Mouse (Mus musculus) C2C12 (cell line): ENCODE measurements around the gene Rps28. TPM values are rescaled to one million over a fixed set of nuclear protein-coding genes. Genes with fewer than 3 reads are reported as not detected.
A peak's percentile ranks its signal among the peaks of the same experiment; 100 is the strongest.

Experiments
- H3K27me3 ChIP-seq: one replicate; pipeline ENCODE4 v1.6.1; 2011; ENCODE audit not compliant: control insufficient read depth, insufficient read depth, insufficient read length
- H3K36me3 ChIP-seq: one replicate; pipeline ENCODE4 v1.6.1; 2011; ENCODE audit not compliant: control insufficient read depth, insufficient read depth
- H3K4me3 ChIP-seq: one replicate; pipeline ENCODE4 v1.5.1; 2011; ENCODE audit warnings: mild to moderate bottlenecking, control low read depth; ENCODE audit not compliant: poor library complexity, insufficient read depth, severe bottlenecking
- H3K79me2 ChIP-seq: one replicate; pipeline ENCODE4 v1.6.1; 2011; ENCODE audit not compliant: control insufficient read depth, insufficient read depth
- H3K79me3 ChIP-seq: one replicate; pipeline ENCODE4 v1.6.1; 2011; ENCODE audit warnings: low read depth, control low read depth
- H3ac ChIP-seq: one replicate; pipeline ENCODE3; 2011; ENCODE audit warnings: low read depth; ENCODE audit not compliant: control insufficient read depth, insufficient read length
- CEBPB ChIP-seq: IDR thresholded peaks from one replicate; pipeline ENCODE4 v1.6.1; 2011; ENCODE audit warnings: low read depth, mild to moderate bottlenecking, control low read depth, moderate library complexity
- CTCF ChIP-seq: IDR thresholded peaks from one replicate; pipeline ENCODE4 v1.5.1; 2011; ENCODE audit not compliant: control insufficient read depth, insufficient read depth, insufficient read length
- FOSL1 ChIP-seq: IDR thresholded peaks from one replicate; pipeline ENCODE4 v1.8.0; 2011; ENCODE audit warnings: mild to moderate bottlenecking, low read length; ENCODE audit not compliant: poor library complexity, insufficient read depth, severe bottlenecking
- MAX ChIP-seq: IDR thresholded peaks from one replicate; pipeline ENCODE4 v1.6.1; 2011; ENCODE audit warnings: mild to moderate bottlenecking, control low read depth
- MYOD1 ChIP-seq: IDR thresholded peaks from one replicate; pipeline ENCODE4 v1.6.1; 2011; ENCODE audit warnings: low read depth; ENCODE audit not compliant: control insufficient read depth, insufficient read length
- MYOG ChIP-seq: IDR thresholded peaks from one replicate; pipeline ENCODE4 v1.6.1; 2011; ENCODE audit not compliant: control insufficient read depth, insufficient read length; ENCODE audit errors: extremely low read depth
- USF1 ChIP-seq: IDR thresholded peaks from one replicate; pipeline ENCODE4 v1.6.1; 2011; ENCODE audit warnings: low read depth, mild to moderate bottlenecking, control low read depth, moderate library complexity
- polyA plus RNA-seq: library from polyadenylated mRNA; unstranded; fragments of >200 nt; fragmentation: generic; extraction: Trizol; gene quantifications from one replicate; pipeline ENCODE4 v1.2.1, GENCODE M21; 2012; ENCODE audit warnings: missing spikeins

The Rps28 gene
- polyA plus RNA-seq, 1 experiment = 8,619 TPM

DNA sequence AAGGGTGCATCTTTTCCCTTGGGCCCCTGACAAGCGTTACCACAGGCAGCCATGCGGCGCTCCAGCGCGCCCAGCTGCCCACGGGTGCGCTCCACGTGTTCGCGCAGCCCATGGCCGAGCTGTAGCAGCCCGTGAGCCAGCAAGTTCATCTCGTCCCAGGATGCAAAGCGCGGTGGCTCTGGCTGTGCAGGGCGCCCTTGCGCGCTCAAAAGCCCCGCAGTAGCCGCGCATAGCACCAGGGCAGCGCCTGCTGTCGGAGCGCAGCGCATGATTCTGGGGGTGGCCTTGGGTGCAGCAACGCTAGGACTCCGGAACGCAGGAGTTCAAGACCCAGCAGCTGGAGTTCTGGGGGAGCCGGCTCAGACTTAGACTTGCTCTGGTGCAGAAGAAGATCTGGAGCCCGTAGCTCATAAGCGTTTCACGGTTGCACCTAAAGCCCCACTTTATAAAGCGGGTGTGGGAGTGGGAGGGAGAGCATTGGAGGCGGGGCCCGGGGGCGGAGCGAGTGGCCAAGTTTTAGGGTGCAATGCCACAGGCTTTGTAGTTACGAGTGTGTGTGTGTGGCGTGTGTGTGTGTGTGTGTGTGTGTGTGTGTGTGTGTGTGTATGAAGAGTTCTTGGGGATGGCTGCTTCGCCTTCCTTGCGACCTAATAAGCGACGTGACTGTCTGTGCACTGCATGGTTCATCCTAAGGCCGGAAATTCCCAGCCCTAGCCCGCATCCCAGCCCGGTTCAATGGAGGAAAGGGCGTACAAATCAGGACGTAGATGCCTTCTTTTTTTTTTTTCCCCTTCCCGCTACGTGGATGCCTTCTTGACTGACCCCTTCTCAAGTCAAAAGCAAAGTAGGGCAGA lies 43.0 kb downstream of the Rps28 start, which contains the start of gene Angptl4:
Gene Angptl4, minus strand, starts transcription at position 707 of the 854 bp plus-strand sequence.
- TF ChIP-seq MYOG = no peak
- peak; percentile 95 for TF ChIP-seq MAX
- TF ChIP-seq MYOD1 = no peak
- TF ChIP-seq USF1 = peak; percentile 32
- Histone ChIP-seq H3K79me3 (peaks cover 15% of the 10 kb centered on the region), H3K36me3 (peaks cover 26% of the 10 kb centered on the region), H3K79me2 (peaks cover 51% of the 10 kb centered on the region), H3K27me3 (no peaks in the 10 kb centered on the region), H3ac (peak within 1 kb of the TSS; percentile 48), H3K4me3 (peak within 1 kb of the TSS; percentile 51)

DNA sequence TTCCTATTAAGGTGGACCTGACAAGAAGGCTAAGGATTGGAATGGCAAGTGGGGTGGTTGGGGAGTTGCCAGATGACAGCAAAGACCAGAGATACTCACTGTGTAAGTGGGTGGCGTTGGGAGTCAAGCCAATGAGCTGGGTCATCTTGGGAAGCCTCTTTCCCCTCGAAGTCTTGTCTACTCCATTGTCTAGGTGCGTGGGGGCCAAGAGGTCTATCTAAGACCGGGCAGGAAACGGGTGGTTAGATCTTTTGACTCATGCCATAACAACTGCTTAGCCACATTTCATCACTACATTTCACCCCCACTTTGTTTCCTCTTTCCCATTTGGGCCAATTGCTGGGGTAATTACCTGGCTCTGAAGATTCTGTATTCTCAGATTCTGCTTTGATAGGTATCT lies 43.9 kb downstream of the Rps28 start:
- peak overlapping the region; percentile 51 for H3K4me3 ChIP-seq
- H3K27me3 ChIP-seq = no peaks in the 10 kb centered on the region
- no peak overlapping the region for H3ac ChIP-seq
- peaks cover 15% of the 10 kb centered on the region for H3K79me3 ChIP-seq
- TF ChIP-seq MYOD1 (peak; percentile 65), CEBPB (peak; percentile 50), MAX (no peak), USF1 (no peak), MYOG (no peak), FOSL1 (no peak), CTCF (no peak)
- H3K36me3 ChIP-seq = peaks cover 35% of the 10 kb centered on the region
- H3K79me2 ChIP-seq = peaks cover 51% of the 10 kb centered on the region

DNA sequence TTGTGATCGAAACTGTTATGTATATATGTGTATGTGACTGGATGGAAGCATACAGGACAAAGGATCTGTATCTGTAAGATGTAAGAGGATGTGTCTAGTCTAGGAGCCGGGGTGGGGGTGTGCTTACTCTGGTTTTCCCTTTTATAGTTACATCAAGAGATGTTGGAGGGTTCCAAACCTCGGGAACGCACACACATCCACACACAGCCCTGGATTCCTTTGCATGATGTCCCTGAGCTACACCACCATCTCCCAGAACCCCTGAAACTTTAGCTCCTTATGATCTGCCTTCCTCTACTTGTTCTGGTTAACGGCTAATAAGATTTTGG lies 44.4 kb downstream of the Rps28 start:
- Histone ChIP-seq H3ac (peak overlapping the region; percentile 33), H3K27me3 (no peaks in the 10 kb centered on the region), H3K79me3 (peaks cover 15% of the 10 kb centered on the region), H3K36me3 (peaks cover 40% of the 10 kb centered on the region), H3K4me3 (peak overlapping the region; percentile 51), H3K79me2 (peaks cover 51% of the 10 kb centered on the region)
- TF ChIP-seq MYOD1 = no peak
- no peak for TF ChIP-seq MYOG
- no peak for TF ChIP-seq USF1
- TF ChIP-seq FOSL1 = no peak
- no peak for TF ChIP-seq MAX
- no peak for TF ChIP-seq CEBPB
- TF ChIP-seq CTCF = no peak

DNA sequence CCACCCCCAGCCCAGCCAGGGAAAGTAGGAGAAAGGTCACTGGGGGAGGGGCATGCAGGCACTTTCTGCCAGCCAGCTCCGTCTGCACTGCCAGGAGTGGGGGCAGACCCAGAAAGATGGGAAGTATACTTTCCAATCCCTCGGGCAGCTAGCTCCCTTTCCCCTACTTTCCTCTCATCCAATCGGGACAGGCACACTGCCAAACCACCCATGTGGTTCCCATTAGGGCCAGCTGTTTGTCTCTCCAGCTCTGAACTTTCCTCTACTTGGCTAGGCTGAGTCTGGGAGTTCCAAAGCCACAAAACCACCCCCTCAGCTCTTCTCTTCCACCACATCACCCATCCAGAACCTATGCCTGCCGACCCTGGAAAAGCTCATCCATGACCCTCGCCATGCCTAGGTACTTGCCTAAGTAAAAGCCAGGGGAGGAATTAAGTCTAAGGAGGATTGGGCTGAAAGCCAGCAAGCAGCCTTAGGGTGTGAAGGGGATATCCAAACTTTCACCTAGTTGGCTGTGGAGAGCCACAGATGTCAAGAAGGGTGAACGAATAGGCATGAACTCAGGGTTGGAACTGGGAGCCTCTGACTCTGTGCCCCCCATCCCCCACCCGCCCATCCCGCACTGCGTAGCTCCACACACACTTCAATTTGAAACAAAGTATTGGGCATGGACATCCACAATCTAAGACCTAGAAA lies 44.9 kb downstream of the Rps28 start:
- Histone ChIP-seq H3ac (peak overlapping the region; percentile 48), H3K36me3 (peaks cover 45% of the 10 kb centered on the region), H3K27me3 (no peaks in the 10 kb centered on the region), H3K79me2 (peaks cover 51% of the 10 kb centered on the region), H3K79me3 (peaks cover 15% of the 10 kb centered on the region), H3K4me3 (peak overlapping the region; percentile 51)
- TF ChIP-seq CTCF (no peak), MYOD1 (peak; percentile 83), MAX (peak; percentile 52)

DNA sequence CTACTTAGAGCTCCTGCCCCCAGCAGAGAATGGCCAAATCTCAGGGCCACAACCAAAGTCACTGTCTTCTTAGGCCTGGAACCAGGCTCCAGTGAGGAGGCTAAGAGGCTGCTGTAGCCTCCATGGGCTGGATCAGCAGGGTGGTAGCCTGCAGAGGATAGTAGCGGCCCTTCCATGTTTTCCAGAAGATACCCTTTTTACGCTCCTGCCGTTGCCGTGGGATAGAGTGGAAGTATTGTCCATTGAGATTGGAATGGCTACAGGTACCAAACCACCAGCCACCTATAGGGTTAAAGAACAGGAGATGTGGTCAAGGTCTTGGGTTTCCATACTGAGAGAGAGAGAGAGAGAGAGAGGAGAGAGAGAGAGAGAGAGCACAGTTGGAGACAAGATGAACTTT lies 49.1 kb downstream of the Rps28 start:
- Histone ChIP-seq H3ac (no peak overlapping the region), H3K4me3 (no peak overlapping the region), H3K36me3 (peaks cover 48% of the 10 kb centered on the region), H3K27me3 (no peaks in the 10 kb centered on the region), H3K79me2 (peaks cover 36% of the 10 kb centered on the region), H3K79me3 (peaks cover 13% of the 10 kb centered on the region)
- TF ChIP-seq CEBPB = no peak

DNA sequence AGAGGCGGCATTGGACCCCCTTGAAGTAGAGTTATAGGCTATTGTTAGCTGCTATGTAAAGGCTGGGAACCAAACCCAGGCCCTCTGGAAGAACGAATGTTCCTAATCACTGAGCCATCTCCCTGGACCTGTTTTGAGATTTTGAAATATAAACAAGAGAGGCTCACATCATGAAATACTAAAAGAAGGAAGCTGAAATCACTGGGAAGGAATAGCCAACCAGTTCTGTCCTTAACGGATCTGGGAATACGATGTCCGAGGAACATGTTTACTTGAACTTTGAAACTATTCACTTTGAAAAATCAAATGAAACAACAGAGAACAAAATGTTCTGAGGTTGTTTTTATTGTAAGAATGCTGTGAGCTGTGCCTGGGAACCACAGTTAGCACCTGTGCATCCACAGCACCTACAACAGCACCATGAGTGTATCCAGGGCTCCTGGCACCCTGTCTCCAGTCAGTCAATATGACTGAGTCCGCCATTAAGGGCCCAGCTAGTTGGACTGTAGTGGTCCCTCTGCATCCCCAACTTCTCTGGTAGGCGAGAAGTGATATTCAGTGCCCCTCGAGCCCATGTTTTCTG lies 49.7 kb downstream of the Rps28 start:
- TF ChIP-seq USF1 (no peak), CTCF (no peak), MYOD1 (no peak), FOSL1 (no peak), MAX (no peak), MYOG (no peak)
- Histone ChIP-seq H3K36me3 (peaks cover 48% of the 10 kb centered on the region), H3K79me2 (peaks cover 29% of the 10 kb centered on the region), H3K27me3 (no peaks in the 10 kb centered on the region), H3ac (no peak overlapping the region), H3K79me3 (peaks cover 10% of the 10 kb centered on the region), H3K4me3 (no peak overlapping the region)
